Mouse (Mus musculus): ENCODE measurements around the gene Wdfy1.

The Wdfy1 gene

GRCm38 (mm10) chr1:79760656-79761055, 15.3 kb downstream of the Wdfy1 start:
- DNase-seq (ENCODE audit: low spot score), result no peak

GRCm38 (mm10) chr1:79759436-79759972, 16.4 kb downstream of the Wdfy1 start:
- DNase-seq (ENCODE audit: low spot score), result no peak

GRCm38 (mm10) chr1:79759006-79759405, 16.9 kb downstream of the Wdfy1 start:
- no peak for DNase-seq (ENCODE audit: low spot score)

- DNase-seq (ENCODE audit: low spot score), result no peak
These were observed 18.3 kb downstream of the Wdfy1 start for GRCm38 (mm10) chr1:79757597-79757996.

GRCm38 (mm10) chr1:79757161-79757560, 18.8 kb downstream of the Wdfy1 start:
- DNase-seq (ENCODE audit: low spot score), result no peak

GRCm38 (mm10) chr1:79756417-79756816, 19.5 kb downstream of the Wdfy1 start:
- no peak for DNase-seq (ENCODE audit: low spot score)

GRCm38 (mm10) chr1:79755376-79755775, 20.6 kb downstream of the Wdfy1 start:
- no peak for DNase-seq (ENCODE audit: low spot score)

- no peak for DNase-seq (ENCODE audit: low spot score)
These were observed 21.0 kb downstream of the Wdfy1 start for GRCm38 (mm10) chr1:79754936-79755335.

GRCm38 (mm10) chr1:79753456-79753855, 22.5 kb downstream of the Wdfy1 start:
- DNase-seq (ENCODE audit: low spot score), result no peak

- DNase-seq (ENCODE audit: low spot score), result no peak
These were observed 23.1 kb downstream of the Wdfy1 start for GRCm38 (mm10) chr1:79752714-79753340.

- no peak for DNase-seq (ENCODE audit: low spot score)
These were observed 23.8 kb downstream of the Wdfy1 start for GRCm38 (mm10) chr1:79752015-79752695.

GRCm38 (mm10) chr1:79751186-79751585, 24.8 kb downstream of the Wdfy1 start:
- no peak for DNase-seq (ENCODE audit: low spot score)

GRCm38 (mm10) chr1:79746056-79746455, 29.9 kb downstream of the Wdfy1 start:
- DNase-seq (ENCODE audit: low spot score), result no peak

GRCm38 (mm10) chr1:79743385-79743784, 32.6 kb downstream of the Wdfy1 start:
- DNase-seq (ENCODE audit: low spot score), result no peak

GRCm38 (mm10) chr1:79742949-79743348, 33.0 kb downstream of the Wdfy1 start:
- no peak for DNase-seq (ENCODE audit: low spot score)

GRCm38 (mm10) chr1:79741002-79741401, 34.9 kb downstream of the Wdfy1 start:
- no peak for DNase-seq (ENCODE audit: low spot score)

- no peak for DNase-seq (ENCODE audit: low spot score)
These were observed 36.2 kb downstream of the Wdfy1 start for GRCm38 (mm10) chr1:79739726-79740125.

GRCm38 (mm10) chr1:79736408-79736807, 39.5 kb downstream of the Wdfy1 start:
- no peak for DNase-seq (ENCODE audit: low spot score)

GRCm38 (mm10) chr1:79734794-79735193, 41.1 kb downstream of the Wdfy1 start:
- no peak for DNase-seq (ENCODE audit: low spot score)

GRCm38 (mm10) chr1:79714152-79714923, 61.6 kb downstream of the Wdfy1 start:
- no peak for DNase-seq (ENCODE audit: low spot score)

GRCm38 (mm10) chr1:79713081-79713480, 62.9 kb downstream of the Wdfy1 start:
- no peak for DNase-seq (ENCODE audit: low spot score)
